Mouse (Mus musculus) neutrophil, adult 5-6 weeks (primary cell): ENCODE results near the gene Gm20388. TPM values are rescaled to one million over a fixed set of nuclear protein-coding genes. Genes with fewer than 3 reads are reported as not detected.

Experiments used
- ATAC-seq: fragments of 151-379, 151-347 bp; 2 replicates; pipeline ENCODE4 v1.8.0; 2017; ENCODE audit warnings: mild to moderate bottlenecking, moderate TSS enrichment; ENCODE audit not compliant: insufficient number of reproducible peaks, poor library complexity, low FRiP score, severe bottlenecking; ENCODE audit errors: extremely low read depth
- total RNA-seq: library from RNA; stranded (forward); fragments of 200-1000 nt; gene quantifications from 2 replicates; pipeline ENCODE4 v1.2.3, GENCODE M21; 2017

Gene Gm20388
- total RNA-seq, 1 experiment from 2014 or later: 10.8 TPM

GRCm38 (mm10) chr8:120393871-120394275, 483.2 kb downstream of the Gm20388 start:
- ATAC-seq: no peak

- ATAC-seq: no peak
Measured at GRCm38 (mm10) chr8:120395892-120396291, 485.3 kb downstream of the Gm20388 start.

- no peak for ATAC-seq
Measured at GRCm38 (mm10) chr8:120396756-120397155, 486.1 kb downstream of the Gm20388 start.

- ATAC-seq: no peak
Measured at GRCm38 (mm10) chr8:120397444-120398411, 487.1 kb downstream of the Gm20388 start.

GRCm38 (mm10) chr8:120399212-120399934, 488.7 kb downstream of the Gm20388 start:
- ATAC-seq: no peak

- ATAC-seq: no peak
Measured at GRCm38 (mm10) chr8:120401216-120401615, 490.6 kb downstream of the Gm20388 start.

- no peak for ATAC-seq
Measured at GRCm38 (mm10) chr8:120401712-120402111, 491.1 kb downstream of the Gm20388 start.

GRCm38 (mm10) chr8:120403606-120404269, 493.1 kb downstream of the Gm20388 start:
- no peak for ATAC-seq

- ATAC-seq: no peak
Measured at GRCm38 (mm10) chr8:120404609-120405036, 494.0 kb downstream of the Gm20388 start.

- ATAC-seq: no peak
Measured at GRCm38 (mm10) chr8:120406008-120406632, 495.5 kb downstream of the Gm20388 start.

- peak; percentile 68 for ATAC-seq
Measured at GRCm38 (mm10) chr8:120407701-120408240, 497.1 kb downstream of the Gm20388 start.

GRCm38 (mm10) chr8:120408241-120409215, 497.9 kb downstream of the Gm20388 start:
- no peak for ATAC-seq

GRCm38 (mm10) chr8:120409371-120410013, 498.9 kb downstream of the Gm20388 start:
- ATAC-seq: no peak

- ATAC-seq: no peak
Measured at GRCm38 (mm10) chr8:120411059-120411458, 500.4 kb downstream of the Gm20388 start.

- ATAC-seq: no peak
Measured at GRCm38 (mm10) chr8:120411862-120412261, 501.2 kb downstream of the Gm20388 start.

- ATAC-seq: no peak
Measured at GRCm38 (mm10) chr8:120412357-120412756, 501.7 kb downstream of the Gm20388 start.
